Mouse (Mus musculus): ENCODE measurements around the gene Ctnnd2. TPM values are rescaled to one million over a fixed set of nuclear protein-coding genes. Genes with fewer than 3 reads are reported as not detected.

Gene Ctnnd2
- polyA plus RNA-seq, 1 experiment from 2014 or later, result 0.96 TPM

DNA sequence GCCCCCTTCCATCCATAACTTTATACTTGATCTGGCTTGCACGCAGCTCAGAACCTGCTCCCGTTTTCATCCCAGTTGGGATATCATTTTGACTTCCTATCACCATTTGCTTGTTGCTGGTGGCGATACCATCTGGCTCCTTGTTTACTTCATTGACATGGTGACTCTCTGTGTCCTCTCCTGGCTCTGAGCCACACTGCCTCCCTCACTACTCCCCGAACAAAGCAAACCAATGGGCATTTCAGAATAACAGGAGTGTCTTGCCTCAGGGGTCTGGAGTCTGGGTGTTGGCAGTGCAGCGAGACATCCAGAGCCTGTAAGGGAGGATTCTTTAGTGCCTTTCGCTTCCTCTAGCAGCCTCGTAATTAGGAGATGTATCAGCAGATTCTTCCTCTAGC, 113.9 kb downstream of the Ctnnd2 start:
- Histone ChIP-seq H3K4me3 (ENCODE audit: inconsistent target) (no peak overlapping the region), H3K27ac (no peak overlapping the region), H3K36me3 (ENCODE audit: inconsistent target) (no peaks in the 10 kb centered on the region), H3K79me2 (ENCODE audit: inconsistent target) (no peaks in the 10 kb centered on the region)
- 92% methylated on average over 7 of the region's 7 CpGs for WGBS (ENCODE audit: missing documents)

DNA sequence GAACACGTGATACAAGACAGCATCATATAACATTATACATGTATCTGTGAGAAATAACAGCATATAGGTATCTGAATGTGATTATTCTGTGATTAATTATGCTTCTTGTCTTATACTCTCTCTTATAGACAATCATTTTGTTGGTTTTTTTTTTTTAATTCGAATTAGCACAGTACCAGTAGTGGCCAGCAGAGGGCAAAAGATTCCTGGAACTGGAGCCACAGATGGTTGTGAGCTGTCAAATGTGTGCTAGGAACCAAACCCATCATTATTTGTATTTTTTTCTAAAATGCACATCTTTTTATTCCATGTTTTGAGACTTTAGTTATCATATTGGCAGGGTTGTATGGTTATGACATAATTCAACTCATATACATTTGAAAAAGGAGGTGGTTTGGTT, 130.4 kb downstream of the Ctnnd2 start:
- 77% methylated on average over 2 of the region's 2 CpGs for WGBS (ENCODE audit: missing documents)
- Histone ChIP-seq H3K36me3 (ENCODE audit: inconsistent target) (no peaks in the 10 kb centered on the region), H3K4me3 (ENCODE audit: inconsistent target) (no peak overlapping the region), H3K27ac (no peak overlapping the region), H3K79me2 (ENCODE audit: inconsistent target) (no peaks in the 10 kb centered on the region)

DNA sequence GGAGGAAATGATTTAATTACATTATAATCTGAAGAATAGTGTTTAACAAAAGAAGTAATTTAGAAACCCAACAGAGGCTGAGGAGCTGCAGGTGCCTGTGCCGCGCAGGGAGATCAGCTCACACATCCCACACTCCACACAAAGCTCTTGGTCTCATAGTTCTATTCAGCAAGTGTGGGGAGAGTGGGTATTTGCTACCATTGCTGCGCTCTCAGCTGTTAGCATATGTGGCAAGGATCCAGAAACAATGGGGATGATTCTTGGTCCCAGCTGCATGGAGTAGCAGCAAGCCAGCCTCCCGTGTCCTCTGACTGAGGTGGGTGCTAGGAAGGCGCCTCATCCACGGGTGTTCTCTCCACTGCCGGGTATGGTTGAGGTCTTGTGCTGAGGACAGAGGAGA, 134.0 kb downstream of the Ctnnd2 start:
- no peak overlapping the region for H3K27ac ChIP-seq
- no peaks in the 10 kb centered on the region for H3K36me3 ChIP-seq (ENCODE audit: inconsistent target)
- H3K79me2 ChIP-seq (ENCODE audit: inconsistent target), result no peaks in the 10 kb centered on the region
- no peak overlapping the region for H3K4me3 ChIP-seq (ENCODE audit: inconsistent target)
- 79% methylated on average over 7 of the region's 7 CpGs for WGBS (ENCODE audit: missing documents)

DNA sequence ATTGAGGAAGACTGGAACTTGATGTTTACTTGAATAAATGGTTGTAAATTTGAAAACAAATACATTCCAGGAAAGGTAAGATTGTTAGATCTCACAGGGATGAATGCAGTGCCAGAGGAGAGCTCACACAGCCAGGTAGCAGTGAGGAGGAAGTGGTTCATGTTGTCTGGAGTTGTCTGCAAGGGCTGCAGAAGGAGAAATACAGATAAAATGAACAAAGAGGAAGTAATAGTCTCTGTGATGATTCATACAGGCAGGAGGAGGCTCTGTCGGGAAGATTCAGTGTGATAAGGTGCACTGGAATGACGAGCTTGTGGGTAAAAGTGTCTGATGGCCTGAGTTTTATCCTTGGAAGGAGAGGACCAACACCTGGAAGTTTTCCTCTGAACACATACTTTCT, 150.2 kb downstream of the Ctnnd2 start:
- H3K36me3 ChIP-seq (ENCODE audit: inconsistent target), result no peaks in the 10 kb centered on the region
- no peaks in the 10 kb centered on the region for H3K79me2 ChIP-seq (ENCODE audit: inconsistent target)
- 15% methylated on average over 2 of the region's 2 CpGs for WGBS (ENCODE audit: missing documents)
- no peak overlapping the region for H3K4me3 ChIP-seq (ENCODE audit: inconsistent target)
- no peak overlapping the region for H3K27ac ChIP-seq

DNA sequence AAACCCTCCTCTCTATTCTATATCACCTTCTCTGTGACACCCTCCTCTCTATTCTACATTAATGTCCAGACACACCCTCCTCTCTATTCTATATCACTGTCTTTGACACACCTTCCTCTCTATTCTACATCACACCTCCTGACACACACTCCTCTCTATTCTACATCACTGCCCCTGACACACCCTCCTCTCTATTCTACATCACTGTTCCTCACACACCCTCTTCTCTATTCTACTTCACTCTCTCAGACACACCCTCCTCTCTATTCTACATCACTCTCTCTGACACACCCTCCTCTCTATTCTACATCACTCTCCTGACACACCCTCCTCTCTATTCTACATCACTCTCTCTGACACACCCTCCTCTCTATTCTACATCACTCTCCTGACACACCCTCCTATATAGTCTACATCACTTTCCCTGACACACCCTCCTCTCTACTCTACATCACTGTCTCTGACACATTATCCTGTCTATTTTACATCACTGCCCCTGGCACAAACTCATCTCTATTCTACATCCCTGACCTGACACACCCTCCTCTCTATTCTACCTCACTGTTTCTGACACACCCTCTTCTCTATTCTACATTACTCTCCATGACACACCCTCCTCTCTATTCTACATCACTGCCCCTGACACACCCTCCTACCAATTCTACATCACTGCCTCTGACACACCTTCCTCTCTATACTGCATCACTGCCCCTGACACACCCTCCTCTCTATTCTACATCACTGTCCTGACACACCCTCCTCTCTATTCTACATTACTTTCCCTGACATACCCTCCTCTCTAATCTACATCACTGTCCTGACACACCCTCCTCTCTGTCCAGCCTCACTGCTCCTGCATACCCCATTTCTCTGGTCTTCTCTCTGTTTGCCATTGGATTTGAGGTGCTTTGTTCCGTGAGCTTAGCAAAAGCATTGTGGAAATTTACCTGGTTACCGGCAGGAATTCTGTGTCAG, 161.2 kb downstream of the Ctnnd2 start:
- WGBS (ENCODE audit: missing documents), result 80% methylated on average over 2 of the region's 2 CpGs
- Histone ChIP-seq H3K79me2 (ENCODE audit: inconsistent target) (no peaks in the 10 kb centered on the region), H3K27ac (no peak overlapping the region), H3K4me3 (ENCODE audit: inconsistent target) (no peak overlapping the region), H3K36me3 (ENCODE audit: inconsistent target) (no peaks in the 10 kb centered on the region)

DNA sequence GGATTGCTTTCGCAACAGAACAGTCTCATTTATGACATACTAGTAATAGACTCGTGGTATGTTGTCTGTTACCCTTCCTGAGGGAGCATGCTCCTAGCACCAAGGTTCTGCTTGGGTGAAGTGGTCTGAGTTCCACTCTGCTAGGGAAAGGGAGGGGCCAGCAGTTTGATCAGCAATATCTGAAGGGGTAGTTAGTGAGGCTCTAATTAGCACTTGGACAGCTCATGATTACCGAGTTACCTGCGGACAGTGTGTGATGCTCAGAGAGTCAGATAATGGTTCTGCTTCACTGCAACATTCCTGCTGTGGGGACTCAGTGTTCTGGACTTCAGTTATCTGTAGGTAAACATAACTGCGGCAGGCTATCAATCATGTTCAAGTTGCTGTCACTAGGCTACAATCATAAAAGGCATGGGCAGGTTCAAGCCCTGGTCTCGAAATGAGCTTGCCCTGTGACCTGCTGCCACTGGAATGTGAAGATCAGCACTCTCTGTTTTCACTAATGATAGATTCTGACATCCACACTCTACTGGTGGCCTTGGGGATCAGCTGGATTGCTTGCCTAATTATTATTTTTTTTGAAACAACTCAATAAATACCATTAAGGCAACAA, 166.3 kb downstream of the Ctnnd2 start:
- Histone ChIP-seq H3K79me2 (ENCODE audit: inconsistent target) (no peaks in the 10 kb centered on the region), H3K4me3 (ENCODE audit: inconsistent target) (no peak overlapping the region), H3K27ac (no peak overlapping the region), H3K36me3 (ENCODE audit: inconsistent target) (no peaks in the 10 kb centered on the region)
- WGBS (ENCODE audit: missing documents), result 85% methylated on average over 6 of the region's 6 CpGs

DNA sequence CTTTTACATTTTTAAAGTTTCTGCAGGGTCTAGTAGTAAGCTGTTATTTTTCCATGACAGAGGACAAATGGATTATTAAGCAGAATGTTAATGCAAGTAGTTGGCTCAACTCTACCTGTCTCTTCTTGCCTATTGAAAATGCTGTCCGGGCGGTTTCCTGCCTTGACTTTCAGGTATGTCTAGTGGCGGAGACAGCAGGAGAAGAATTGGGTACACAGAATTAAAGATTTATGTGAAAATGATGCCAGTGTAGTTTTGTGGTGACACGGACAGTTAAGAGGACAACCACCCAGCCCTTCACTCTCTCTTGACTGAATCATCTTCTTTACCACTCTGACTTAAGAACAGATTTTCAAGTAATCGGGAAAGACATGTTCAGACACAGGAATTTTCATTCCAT, 173.4 kb downstream of the Ctnnd2 start:
- H3K27ac ChIP-seq, result no peak overlapping the region
- no peaks in the 10 kb centered on the region for H3K36me3 ChIP-seq (ENCODE audit: inconsistent target)
- 90% methylated on average over 5 of the region's 5 CpGs for WGBS (ENCODE audit: missing documents)
- no peak overlapping the region for H3K4me3 ChIP-seq (ENCODE audit: inconsistent target)
- no peaks in the 10 kb centered on the region for H3K79me2 ChIP-seq (ENCODE audit: inconsistent target)

DNA sequence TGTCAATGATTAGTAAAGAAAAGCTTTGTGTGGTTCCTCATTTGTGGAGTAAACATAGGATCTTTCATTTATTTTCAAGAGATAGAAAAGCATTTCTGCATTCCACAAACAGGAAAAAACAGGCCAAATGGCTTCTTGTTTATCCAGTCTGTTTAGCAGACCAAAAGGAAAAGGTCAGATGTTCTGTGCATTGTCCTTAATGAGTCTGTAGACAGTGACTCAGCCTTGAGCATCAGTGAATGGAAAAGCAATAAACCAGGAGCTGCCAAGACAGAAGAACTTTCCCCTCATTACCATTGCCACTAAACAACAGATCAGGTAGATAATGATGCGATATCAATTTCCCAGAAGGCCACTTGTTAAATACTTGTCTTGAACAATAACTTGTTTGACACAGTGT, 192.1 kb downstream of the Ctnnd2 start:
- Histone ChIP-seq H3K27ac (no peak overlapping the region), H3K79me2 (ENCODE audit: inconsistent target) (no peaks in the 10 kb centered on the region), H3K36me3 (ENCODE audit: inconsistent target) (no peaks in the 10 kb centered on the region), H3K4me3 (ENCODE audit: inconsistent target) (no peak overlapping the region)
- 88% methylated on average over 1 of the region's 1 CpGs for WGBS (ENCODE audit: missing documents)

DNA sequence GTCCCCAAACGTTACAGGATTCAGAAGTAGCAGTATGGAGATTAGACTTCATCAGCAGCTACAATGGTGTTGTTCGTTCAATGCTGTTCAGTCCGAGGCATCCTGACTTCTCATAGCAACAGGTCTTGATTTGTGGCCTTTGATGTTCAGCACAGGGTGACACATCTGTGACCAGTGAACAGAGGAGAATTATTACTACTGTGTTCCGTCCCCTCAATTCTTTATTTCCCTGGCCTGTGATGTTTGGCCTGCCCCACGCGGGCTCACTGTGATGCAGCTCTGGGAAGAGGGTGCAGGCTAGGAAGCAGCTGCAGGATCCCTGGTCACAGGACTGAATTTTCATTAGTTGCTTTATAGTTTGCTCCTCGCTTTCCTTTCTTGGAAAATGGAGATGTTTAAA, 197.6 kb downstream of the Ctnnd2 start:
- no peak overlapping the region for H3K4me3 ChIP-seq (ENCODE audit: inconsistent target)
- no peaks in the 10 kb centered on the region for H3K79me2 ChIP-seq (ENCODE audit: inconsistent target)
- 92% methylated on average over 7 of the region's 7 CpGs for WGBS (ENCODE audit: missing documents)

DNA sequence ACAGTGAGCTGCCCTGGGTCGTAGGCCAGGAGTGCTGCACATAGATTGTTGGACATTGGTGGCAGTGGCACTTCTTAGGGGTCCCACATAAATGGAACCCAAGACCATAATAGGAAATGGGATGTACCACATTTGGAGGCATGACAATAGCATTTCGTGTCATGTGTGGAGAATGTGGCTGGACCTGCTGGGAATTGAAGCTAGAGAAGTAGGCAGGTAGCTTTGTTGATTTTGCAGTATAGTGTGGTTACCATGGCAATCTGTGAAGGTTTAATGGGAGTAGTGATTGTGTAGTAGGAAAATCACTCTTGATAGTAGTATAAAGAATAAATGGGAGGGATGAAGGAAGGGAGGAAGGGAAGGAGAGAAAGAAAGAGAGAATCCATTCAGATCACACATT, 198.8 kb downstream of the Ctnnd2 start:
- Histone ChIP-seq H3K79me2 (ENCODE audit: inconsistent target) (no peaks in the 10 kb centered on the region), H3K4me3 (ENCODE audit: inconsistent target) (no peak overlapping the region), H3K27ac (no peak overlapping the region), H3K36me3 (ENCODE audit: inconsistent target) (no peaks in the 10 kb centered on the region)
- 75% methylated on average over 2 of the region's 2 CpGs for WGBS (ENCODE audit: missing documents)

More for the DNA sequence above, 197.6 kb downstream of the Ctnnd2 start:
- no peaks in the 10 kb centered on the region for H3K36me3 ChIP-seq (ENCODE audit: inconsistent target)
- H3K27ac ChIP-seq, result no peak overlapping the region

DNA sequence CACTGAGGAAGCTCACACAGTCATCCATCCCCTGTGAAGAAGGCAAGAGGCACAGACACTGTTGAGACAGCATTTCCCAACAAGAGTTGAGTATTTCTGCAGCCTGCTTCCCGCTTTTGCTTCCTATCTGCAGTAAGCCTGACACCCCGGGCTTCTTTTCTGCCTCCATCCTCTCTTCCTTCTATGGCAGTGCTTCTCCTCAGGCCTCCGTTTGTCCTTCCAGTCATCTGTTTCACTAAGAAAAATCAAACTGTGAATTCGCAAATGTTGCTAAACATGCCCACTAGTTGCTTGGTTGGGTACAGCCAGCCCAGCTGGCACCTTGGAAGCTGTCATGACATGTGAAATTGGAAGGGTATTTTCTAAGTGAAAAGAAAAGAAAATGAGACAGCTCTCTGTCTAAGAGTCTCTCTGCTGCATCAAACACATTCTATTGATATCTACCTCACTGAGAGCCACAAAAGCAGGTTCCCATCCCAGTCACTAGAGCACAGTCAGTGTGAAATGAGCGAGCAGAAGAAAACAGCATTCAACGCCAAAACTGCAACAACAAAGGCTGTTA, 201.3 kb downstream of the Ctnnd2 start:
- 87% methylated on average over 6 of the region's 6 CpGs for WGBS (ENCODE audit: missing documents)
- Histone ChIP-seq H3K4me3 (ENCODE audit: inconsistent target) (no peak overlapping the region), H3K27ac (no peak overlapping the region), H3K79me2 (ENCODE audit: inconsistent target) (no peaks in the 10 kb centered on the region), H3K36me3 (ENCODE audit: inconsistent target) (no peaks in the 10 kb centered on the region)

DNA sequence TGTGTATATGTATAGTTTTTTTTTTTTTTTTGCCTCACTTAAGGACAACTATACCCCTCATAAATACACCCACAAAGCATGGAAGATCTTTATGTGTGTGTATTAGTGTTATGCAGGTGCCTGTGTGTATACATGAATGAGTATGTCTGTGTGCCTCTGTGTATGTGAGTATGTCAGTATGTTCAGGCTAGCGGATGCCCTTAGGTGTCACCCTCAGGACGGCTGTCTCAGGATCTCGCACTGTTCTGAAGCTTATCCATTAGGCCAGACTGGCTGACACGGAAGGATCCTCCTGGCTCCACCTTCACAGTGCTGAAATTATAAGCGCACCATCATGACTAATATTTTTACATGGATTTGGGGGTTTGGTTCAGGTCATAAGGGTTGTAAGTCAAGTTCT, 202.5 kb downstream of the Ctnnd2 start:
- no peak overlapping the region for H3K4me3 ChIP-seq (ENCODE audit: inconsistent target)
- H3K36me3 ChIP-seq (ENCODE audit: inconsistent target), result no peaks in the 10 kb centered on the region
- 97% methylated on average over 5 of the region's 5 CpGs for WGBS (ENCODE audit: missing documents)
- H3K27ac ChIP-seq, result no peak overlapping the region
- H3K79me2 ChIP-seq (ENCODE audit: inconsistent target), result no peaks in the 10 kb centered on the region

DNA sequence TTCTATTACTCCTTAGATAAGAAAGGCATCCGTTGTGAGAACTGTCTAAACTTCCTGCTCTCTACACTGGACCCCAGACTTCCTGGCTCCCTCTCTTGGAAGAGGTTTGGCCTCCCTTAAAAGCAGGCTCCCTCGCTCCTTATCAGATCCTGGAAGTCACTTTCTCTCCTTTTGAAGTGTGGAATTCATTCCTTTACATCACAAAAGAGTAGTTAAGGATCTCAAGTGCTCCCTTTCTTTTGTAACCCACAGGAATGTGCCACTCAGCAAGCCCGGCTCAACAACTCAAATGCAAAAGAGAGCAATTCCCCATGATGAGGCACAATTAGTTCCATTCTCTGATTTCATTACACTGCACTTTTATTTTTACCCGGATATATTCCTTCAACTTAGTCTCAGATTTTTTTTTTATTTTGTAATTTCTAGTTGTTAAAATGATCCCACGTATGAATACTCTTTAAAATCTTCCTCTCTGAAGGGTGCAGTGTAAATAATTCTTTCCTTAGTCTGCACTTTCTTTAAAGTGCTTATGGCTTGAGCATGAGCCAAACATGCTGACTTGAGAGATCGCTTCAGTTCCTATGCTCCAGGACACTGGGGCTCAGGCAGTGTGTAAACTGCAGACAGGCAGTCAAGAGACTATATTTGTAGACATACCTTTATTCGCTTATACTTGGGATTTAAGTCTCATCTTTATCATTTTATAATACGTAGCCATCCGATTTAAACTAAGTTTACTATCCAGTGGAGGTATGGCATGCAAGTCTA, 210.9 kb downstream of the Ctnnd2 start:
- no peak overlapping the region for H3K27ac ChIP-seq
- WGBS (ENCODE audit: missing documents), result 54% methylated on average over 9 of the region's 9 CpGs
- no peaks in the 10 kb centered on the region for H3K36me3 ChIP-seq (ENCODE audit: inconsistent target)
- H3K79me2 ChIP-seq (ENCODE audit: inconsistent target), result no peaks in the 10 kb centered on the region
- no peak overlapping the region for H3K4me3 ChIP-seq (ENCODE audit: inconsistent target)

DNA sequence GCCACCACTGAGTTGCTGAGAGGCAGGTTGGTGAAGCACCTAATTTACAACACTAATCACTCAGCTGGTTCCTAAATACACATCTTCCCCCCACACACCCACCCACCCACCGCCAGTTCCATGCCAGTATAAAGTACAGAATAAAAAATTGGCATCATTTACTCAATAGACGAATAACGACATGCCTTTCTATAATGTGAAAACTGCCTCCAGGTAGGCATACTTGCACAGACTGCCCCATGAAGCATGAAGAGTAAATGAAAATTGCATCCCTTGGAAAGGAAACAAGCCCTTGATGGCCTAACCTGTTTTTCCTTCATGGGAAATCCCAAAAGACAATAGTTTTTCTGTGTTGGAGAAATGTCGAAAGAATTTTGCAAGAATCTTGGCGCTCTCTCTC, 212.0 kb downstream of the Ctnnd2 start:
- H3K27ac ChIP-seq, result no peak overlapping the region
- no peak overlapping the region for H3K4me3 ChIP-seq (ENCODE audit: inconsistent target)
- H3K36me3 ChIP-seq (ENCODE audit: inconsistent target), result no peaks in the 10 kb centered on the region
- H3K79me2 ChIP-seq (ENCODE audit: inconsistent target), result no peaks in the 10 kb centered on the region
- 93% methylated on average over 5 of the region's 5 CpGs for WGBS (ENCODE audit: missing documents)

DNA sequence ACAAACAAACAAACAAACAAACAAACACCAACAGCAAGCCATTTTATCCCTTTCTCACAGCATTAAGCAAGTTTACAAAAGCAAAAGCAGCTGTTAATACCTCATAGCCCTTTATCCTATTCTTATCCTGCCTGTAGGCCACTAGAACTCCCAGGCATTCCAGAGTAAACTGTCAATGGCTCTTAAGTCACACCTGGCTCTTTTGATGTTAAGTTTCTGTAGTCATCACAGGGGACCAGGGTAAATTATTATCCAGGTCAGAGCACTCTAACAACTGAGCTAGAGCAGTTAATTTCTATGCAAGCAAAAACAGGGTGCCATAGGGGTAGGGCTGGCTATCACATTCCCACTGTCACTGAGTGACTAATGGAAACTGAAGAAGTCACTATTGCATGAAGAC, 214.1 kb downstream of the Ctnnd2 start:
- Histone ChIP-seq H3K4me3 (ENCODE audit: inconsistent target) (no peak overlapping the region), H3K27ac (no peak overlapping the region), H3K79me2 (ENCODE audit: inconsistent target) (no peaks in the 10 kb centered on the region), H3K36me3 (ENCODE audit: inconsistent target) (no peaks in the 10 kb centered on the region)

Measured in macrophage (primary cell).